Mouse (Mus musculus): ENCODE measurements around the gene D5Ertd579e. TPM values are rescaled to one million over a fixed set of nuclear protein-coding genes. Genes with fewer than 3 reads are reported as not detected.

The D5Ertd579e gene
- 16.6 and 23.1 TPM in 2 replicates for polyA plus RNA-seq (2012; rRNA removed)

DNA sequence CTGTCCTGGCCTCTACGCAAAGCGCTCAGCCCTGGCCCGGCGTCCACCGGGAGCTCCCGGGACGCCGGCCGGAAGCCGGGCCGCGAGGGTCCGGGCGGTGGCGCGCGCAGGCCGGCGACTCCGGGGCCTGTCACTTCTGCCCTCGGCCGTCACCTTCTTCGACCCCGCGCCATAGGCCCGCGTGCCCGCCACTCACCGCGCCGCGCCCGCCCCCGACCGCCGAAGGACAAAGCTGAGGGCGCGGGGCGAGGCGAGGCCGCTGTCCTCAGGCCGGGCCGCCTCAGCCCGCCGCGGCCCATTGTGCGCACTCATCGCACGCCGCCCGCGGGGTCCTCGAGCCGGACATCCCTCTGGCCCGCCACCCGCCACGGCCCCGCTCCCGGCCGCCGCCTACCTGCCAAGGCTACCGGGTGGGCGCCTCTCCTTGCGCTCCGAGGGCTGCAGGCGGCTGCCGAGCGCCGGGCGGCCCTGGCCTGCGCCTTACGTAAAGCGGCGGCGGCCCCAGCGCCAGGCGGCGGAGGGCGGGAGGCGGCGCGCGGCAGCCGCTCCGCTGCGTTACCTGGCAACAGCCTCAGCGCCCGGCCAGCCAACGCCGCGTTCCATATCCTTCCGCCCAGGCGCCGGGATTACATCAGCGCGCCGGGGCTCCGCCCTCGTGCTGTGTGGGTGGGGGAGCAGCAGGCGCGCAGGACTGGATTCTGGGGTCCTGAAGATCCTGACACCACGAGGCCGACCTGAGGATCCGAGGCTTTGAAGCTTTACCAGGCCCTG is at the start of gene D5Ertd579e:
Gene D5Ertd579e (minus strand): TSS at position 564 of the 771 bp plus-strand sequence.
- peaks cover 18% of the 10 kb centered on the region for H3K4me1 ChIP-seq (ENCODE audit: control insufficient read depth, insufficient read depth, low read length)
- no peak for TF ChIP-seq CTCF (IDR thresholded peaks at IDR 0.05; ENCODE audit: control insufficient read depth, insufficient read depth, insufficient replicate concordance, low read depth, low read length)
- 0 out of 2 replicates have a peak, but pooled peaks have one; percentile 4 for TF ChIP-seq POLR2A (IDR thresholded peaks at IDR 0.05; ENCODE audit: control insufficient read depth, low read depth, low read length)
- H3K27me3 ChIP-seq (ENCODE audit: control insufficient read depth, insufficient read depth, low read length): no peaks in the 10 kb centered on the region
- H3K27ac ChIP-seq (ENCODE audit: control insufficient read depth, insufficient read depth, low read depth, low read length): peak within 1 kb of the TSS; percentile 75
- H3K4me3 ChIP-seq (ENCODE audit: control insufficient read depth, low read depth, low read length): peak within 1 kb of the TSS; percentile 91
- H3K36me3 ChIP-seq (ENCODE audit: control insufficient read depth, insufficient read depth, low read length): no peaks in the 10 kb centered on the region

DNA sequence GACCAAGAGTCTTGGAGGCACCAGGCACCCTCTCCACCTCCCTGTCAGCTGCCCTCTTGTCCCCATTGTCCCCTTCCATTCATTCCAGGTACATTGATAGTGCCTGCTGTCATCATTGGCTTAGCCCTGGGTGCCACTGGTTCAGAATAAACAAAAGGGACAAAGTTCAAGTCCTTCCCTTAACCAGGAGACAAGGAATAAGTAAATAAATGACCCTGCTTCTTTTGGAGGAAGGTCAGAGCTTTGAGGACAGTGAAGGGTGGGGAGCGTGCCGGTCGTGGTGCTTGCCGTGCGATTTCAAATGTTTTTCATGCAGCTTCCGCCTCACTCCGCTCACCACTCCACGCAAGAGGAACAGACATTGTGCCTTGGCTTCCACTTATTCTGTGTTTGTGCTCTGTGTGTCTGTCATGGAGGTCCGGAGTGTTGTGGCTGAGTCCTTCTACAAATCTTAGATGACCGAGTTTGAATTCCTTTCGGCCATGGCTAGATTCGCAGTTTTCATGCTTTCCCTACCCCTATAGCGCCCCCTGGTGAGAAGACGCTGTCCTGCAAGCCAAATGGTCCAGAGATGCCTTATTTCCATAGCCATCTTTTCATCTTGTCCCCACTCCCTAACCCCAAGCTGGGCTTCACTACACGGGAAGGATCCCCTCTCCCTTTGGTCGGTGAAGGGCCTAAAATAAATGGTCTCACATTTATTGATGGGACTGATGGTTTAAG is 46.5 kb upstream of the D5Ertd579e start:
- Histone ChIP-seq H3K36me3 (ENCODE audit: control insufficient read depth, insufficient read depth, low read length) (no peaks in the 10 kb centered on the region), H3K4me1 (ENCODE audit: control insufficient read depth, insufficient read depth, low read length) (no peaks in the 10 kb centered on the region; the same call in none of the 2 replicates)
- TF ChIP-seq POLR2A (IDR thresholded peaks at IDR 0.05; ENCODE audit: control insufficient read depth, low read depth, low read length) (no peak), CTCF (IDR thresholded peaks at IDR 0.05; ENCODE audit: control insufficient read depth, insufficient read depth, insufficient replicate concordance, low read depth, low read length) (peak; percentile 89; the same call in 1 of the 2 replicates)

DNA sequence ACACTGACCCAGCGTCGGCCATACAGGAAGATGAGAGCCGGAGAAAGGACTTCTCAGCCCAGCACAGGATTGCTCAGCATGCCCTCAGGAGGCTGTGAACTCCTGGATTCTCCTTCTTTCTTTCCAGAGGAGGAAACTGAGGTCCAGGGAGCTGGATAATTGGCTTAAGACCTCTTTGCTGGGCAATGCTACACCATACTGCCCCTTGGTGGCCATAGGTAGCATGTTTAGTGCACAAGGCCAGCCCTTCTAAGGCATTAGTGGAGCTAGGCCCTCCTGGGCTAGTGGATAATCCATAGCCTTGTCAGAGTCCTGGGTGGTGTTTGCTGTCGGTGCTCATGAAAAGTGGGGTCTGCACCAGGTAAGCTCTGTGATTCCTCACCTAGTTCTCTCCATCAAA is 44.0 kb upstream of the D5Ertd579e start:
- Histone ChIP-seq H3K27me3 (ENCODE audit: control insufficient read depth, insufficient read depth, low read length) (no peaks in the 10 kb centered on the region), H3K27ac (ENCODE audit: control insufficient read depth, insufficient read depth, low read depth, low read length) (no peak overlapping the region)
- TF ChIP-seq CTCF (IDR thresholded peaks at IDR 0.05; ENCODE audit: control insufficient read depth, insufficient read depth, insufficient replicate concordance, low read depth, low read length) (peak; percentile 26; the same call in 1 of the 2 replicates), POLR2A (IDR thresholded peaks at IDR 0.05; ENCODE audit: control insufficient read depth, low read depth, low read length) (no peak)

More for the DNA sequence above, 46.5 kb upstream of the D5Ertd579e start:
- no peak overlapping the region for H3K27ac ChIP-seq (ENCODE audit: control insufficient read depth, insufficient read depth, low read depth, low read length)
- H3K27me3 ChIP-seq (ENCODE audit: control insufficient read depth, insufficient read depth, low read length): no peaks in the 10 kb centered on the region
- peak overlapping the region; percentile 66 for H3K4me3 ChIP-seq (ENCODE audit: control insufficient read depth, low read depth, low read length)

DNA sequence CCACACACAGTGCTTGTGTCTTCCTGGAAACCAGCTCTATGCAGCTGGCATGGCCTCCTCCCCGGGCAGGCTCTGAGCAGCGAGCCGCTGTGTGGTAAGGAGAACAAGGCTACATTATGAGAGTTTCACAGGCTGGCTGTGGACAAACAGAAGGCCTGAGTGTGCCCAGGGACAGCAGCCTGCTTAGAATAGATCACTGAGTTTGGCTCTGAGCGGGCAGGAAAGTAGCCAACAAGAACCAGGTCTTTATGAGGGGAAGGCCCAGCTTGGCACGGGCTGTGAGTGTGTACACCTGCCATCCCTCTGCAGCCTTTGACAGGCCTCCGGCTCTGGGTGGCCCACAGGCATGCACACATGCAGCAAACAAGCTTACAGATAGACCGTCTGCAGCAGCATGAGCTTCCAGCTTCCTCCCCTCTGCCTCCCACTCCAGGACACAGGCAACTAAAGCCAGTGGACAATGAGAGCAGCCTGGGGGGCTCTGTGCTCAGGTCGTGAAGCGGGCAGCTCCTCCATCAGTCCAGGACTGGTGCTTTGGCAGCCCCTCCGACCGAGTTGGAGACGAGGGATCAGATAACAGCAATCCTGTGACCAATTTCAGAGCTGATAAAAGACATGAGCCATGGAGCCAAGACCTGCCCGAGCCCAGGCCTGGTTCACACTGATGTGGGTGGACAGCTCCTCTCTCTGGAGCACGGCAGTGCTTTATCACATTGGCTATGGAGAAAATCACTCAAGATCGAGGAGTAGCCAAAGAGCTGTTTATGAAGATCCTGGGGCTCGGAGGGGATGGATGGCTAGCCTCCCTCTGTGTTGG is 43.2 kb upstream of the D5Ertd579e start:
- Histone ChIP-seq H3K4me3 (ENCODE audit: control insufficient read depth, low read depth, low read length) (no peak overlapping the region), H3K27me3 (ENCODE audit: control insufficient read depth, insufficient read depth, low read length) (no peaks in the 10 kb centered on the region), H3K36me3 (ENCODE audit: control insufficient read depth, insufficient read depth, low read length) (no peaks in the 10 kb centered on the region), H3K4me1 (ENCODE audit: control insufficient read depth, insufficient read depth, low read length) (no peaks in the 10 kb centered on the region; the same call in none of the 2 replicates), H3K27ac (ENCODE audit: control insufficient read depth, insufficient read depth, low read depth, low read length) (no peak overlapping the region)
- TF ChIP-seq CTCF (IDR thresholded peaks at IDR 0.05; ENCODE audit: control insufficient read depth, insufficient read depth, insufficient replicate concordance, low read depth, low read length) (peak; percentile 7; the same call in 1 of the 2 replicates), POLR2A (IDR thresholded peaks at IDR 0.05; ENCODE audit: control insufficient read depth, low read depth, low read length) (no peak)

More for the DNA sequence above, 44.0 kb upstream of the D5Ertd579e start:
- H3K36me3 ChIP-seq (ENCODE audit: control insufficient read depth, insufficient read depth, low read length): no peaks in the 10 kb centered on the region
- H3K4me3 ChIP-seq (ENCODE audit: control insufficient read depth, low read depth, low read length): no peak overlapping the region
- H3K4me1 ChIP-seq (ENCODE audit: control insufficient read depth, insufficient read depth, low read length): no peaks in the 10 kb centered on the region; the same call in none of the 2 replicates

DNA sequence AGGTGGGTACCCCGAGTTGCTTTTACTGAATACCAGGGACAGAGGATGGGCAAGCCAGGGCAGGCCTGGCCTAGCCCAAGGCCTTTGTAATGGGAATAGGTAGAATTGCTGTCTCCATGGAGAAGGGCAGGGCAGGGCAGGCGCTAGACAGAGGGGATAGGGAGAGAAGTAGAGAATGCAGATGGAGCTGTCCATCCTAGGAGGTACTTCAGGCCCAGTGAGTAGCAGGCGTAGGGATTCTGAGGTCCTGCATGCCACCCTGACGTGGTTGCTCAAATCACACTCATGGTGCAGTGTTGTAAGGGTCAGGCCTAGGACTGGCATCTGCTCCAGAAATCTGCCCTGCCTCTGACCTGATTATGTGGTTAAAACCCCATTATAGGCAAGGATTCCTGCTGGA is 41.9 kb upstream of the D5Ertd579e start:
- Histone ChIP-seq H3K4me1 (ENCODE audit: control insufficient read depth, insufficient read depth, low read length) (no peaks in the 10 kb centered on the region; the same call in none of the 2 replicates), H3K27ac (ENCODE audit: control insufficient read depth, insufficient read depth, low read depth, low read length) (no peak overlapping the region), H3K4me3 (ENCODE audit: control insufficient read depth, low read depth, low read length) (no peak overlapping the region), H3K27me3 (ENCODE audit: control insufficient read depth, insufficient read depth, low read length) (no peaks in the 10 kb centered on the region), H3K36me3 (ENCODE audit: control insufficient read depth, insufficient read depth, low read length) (no peaks in the 10 kb centered on the region)
- TF ChIP-seq CTCF (IDR thresholded peaks at IDR 0.05; ENCODE audit: control insufficient read depth, insufficient read depth, insufficient replicate concordance, low read depth, low read length) (no peak), POLR2A (IDR thresholded peaks at IDR 0.05; ENCODE audit: control insufficient read depth, low read depth, low read length) (no peak)

DNA sequence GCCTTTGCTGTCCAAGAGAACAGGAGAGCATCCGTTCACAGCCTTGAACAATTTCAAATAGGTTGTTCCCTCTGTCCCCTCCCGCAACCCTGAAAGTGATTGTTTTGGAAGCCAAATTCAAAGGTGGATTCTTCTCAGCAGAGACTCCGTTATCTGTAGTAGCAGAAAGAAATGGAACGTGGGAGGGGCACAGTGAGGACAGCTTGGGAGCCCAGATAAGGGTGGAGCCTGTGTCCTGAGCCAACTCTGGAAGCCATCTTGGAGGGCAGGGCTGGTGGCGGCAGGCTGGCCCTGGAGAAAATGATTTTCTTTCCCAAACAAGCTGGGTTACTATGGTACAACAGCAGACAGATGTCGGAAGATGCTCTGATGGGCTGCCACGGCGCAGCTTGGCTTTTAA is 40.2 kb upstream of the D5Ertd579e start:
- H3K36me3 ChIP-seq (ENCODE audit: control insufficient read depth, insufficient read depth, low read length): no peaks in the 10 kb centered on the region
- no peak overlapping the region for H3K27ac ChIP-seq (ENCODE audit: control insufficient read depth, insufficient read depth, low read depth, low read length)
- no peaks in the 10 kb centered on the region for H3K27me3 ChIP-seq (ENCODE audit: control insufficient read depth, insufficient read depth, low read length)

More for the DNA sequence above, 40.2 kb upstream of the D5Ertd579e start:
- no peak overlapping the region for H3K4me3 ChIP-seq (ENCODE audit: control insufficient read depth, low read depth, low read length)
- TF ChIP-seq CTCF (IDR thresholded peaks at IDR 0.05; ENCODE audit: control insufficient read depth, insufficient read depth, insufficient replicate concordance, low read depth, low read length) (no peak), POLR2A (IDR thresholded peaks at IDR 0.05; ENCODE audit: control insufficient read depth, low read depth, low read length) (no peak)
- no peaks in the 10 kb centered on the region; the same call in 1 of the 2 replicates for H3K4me1 ChIP-seq (ENCODE audit: control insufficient read depth, insufficient read depth, low read length)

All from testis, adult 2 months (tissue).